Mouse (Mus musculus) ES-Bruce4 (cell line): ENCODE data around the gene Ugt1a10.

Experiments
- CTCF ChIP-seq: IDR thresholded peaks from one replicate; pipeline ENCODE4 v1.8.1; 2011; ENCODE audit warnings: low read depth, low read length
- POLR2A ChIP-seq: IDR thresholded peaks from one replicate; pipeline ENCODE4 v1.8.1; 2011; ENCODE audit warnings: low read length; ENCODE audit not compliant: insufficient read depth

- no peak for TF ChIP-seq POLR2A
- no peak for TF ChIP-seq CTCF
These were observed 162.9 kb downstream of the Ugt1a10 start for GRCm38 (mm10) chr1:88218051-88218450.
